ENCODE assay signal across 19 mouse cellular contexts in the genomic region with DNA sequence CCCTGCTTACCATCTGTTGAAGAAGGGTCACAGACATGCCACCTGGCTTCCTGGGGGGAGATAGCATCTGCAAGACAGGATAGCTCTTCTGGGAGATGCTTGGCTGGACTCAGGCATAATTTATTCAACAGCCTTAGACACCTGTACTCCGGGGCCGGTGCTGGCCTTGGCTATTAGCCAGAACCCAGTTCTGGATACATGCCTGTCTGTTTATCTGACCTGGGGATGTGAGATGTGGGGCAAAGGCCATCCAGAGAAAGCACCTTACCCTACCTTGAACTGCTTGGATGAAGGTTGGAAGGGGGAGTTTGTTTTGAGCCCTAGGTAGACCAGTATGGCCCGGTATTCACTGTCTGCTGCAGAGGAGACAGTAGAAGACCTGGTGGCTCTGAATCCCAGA. TPM values are rescaled to one million over a fixed set of nuclear protein-coding genes. Genes with fewer than 3 reads are reported as not detected.
"Had no signal": no experiment of that assay in that cellular context is flagged by ENCODE, and none has a peak within 500 bp of the region (broad histone marks: within the 10 kb centered on the region; RNA-seq: fewer than 3 reads in every experiment).

No protein-coding gene starts in this region.

- H3K27me3 ChIP-seq: midbrain, embryonic 12.5 days; neural tube, embryonic 13.5 days; neural tube, embryonic 15.5 days had no signal

- H3K9ac ChIP-seq: lung, embryonic 14.5 days; midbrain, embryonic 12.5 days; neural tube, embryonic 13.5 days; neural tube, embryonic 15.5 days had no signal

- H3K4me3 ChIP-seq: midbrain, embryonic 10.5 days; midbrain, embryonic 12.5 days; myocyte; neural tube, embryonic 13.5 days; neural tube, embryonic 15.5 days had no signal

- H3K4me1 ChIP-seq: midbrain, embryonic 12.5 days had no signal

- H3K27ac ChIP-seq: midbrain, embryonic 10.5 days; midbrain, embryonic 12.5 days; neural tube, embryonic 13.5 days; neural tube, embryonic 15.5 days had no signal

- DNase-seq: lung, embryonic 14.5 days; lung, postnatal 10 days; lung, postnatal 4 days; midbrain, embryonic 14.5 days; retina, postnatal 1 day; right cerebral cortex, adult 18-20 months; right cerebral cortex, postnatal 25 days; right cerebral cortex, postnatal 4 days; spleen, adult 18-20 months; thymus, adult 18-20 months; thymus, postnatal 14 days; thymus, postnatal 36 days had no signal

- H3K4me2 ChIP-seq: lung, embryonic 14.5 days; midbrain, embryonic 12.5 days; neural tube, embryonic 13.5 days; neural tube, embryonic 15.5 days had no signal

- H3K36me3 ChIP-seq: midbrain, embryonic 10.5 days; midbrain, embryonic 12.5 days; neural tube, embryonic 13.5 days; neural tube, embryonic 15.5 days had no signal

- ATAC-seq: midbrain, embryonic 16.5 days had no signal

- H3K9me3 ChIP-seq: midbrain, embryonic 10.5 days; midbrain, embryonic 12.5 days; neural tube, embryonic 13.5 days; neural tube, embryonic 15.5 days had no signal

RNA-seq across cellular contexts. Expression of gene Rasd2, which starts 10.8 kb away (rescaled TPM):
- total RNA-seq: megakaryocyte-erythroid progenitor cell, adult 5-6 weeks had no signal
- polyA plus RNA-seq: myocyte had no signal
